ENCODE assay signal across 8 mouse cellular contexts in genomic region chr17:28527184-28528042, GRCm38 (mm10). TPM values are rescaled to one million over a fixed set of nuclear protein-coding genes. Genes with fewer than 3 reads are reported as not detected.
DNase-seq lines count a peak whose midpoint lies in the region; ATAC-seq lines count a peak whose summit lies in the region.

No protein-coding gene starts in this region.

- peaks cover 23% of the 10 kb centered on the region for H3K4me1 ChIP-seq in limb, embryonic 12.5 days (replicated peaks)

- H3K27me3 ChIP-seq in limb, embryonic 12.5 days: 0 out of 2 replicates have a peak, but pooled peaks cover 6% of the 10 kb centered on the region

- no peak overlapping the region for H3K4me3 ChIP-seq in limb, embryonic 12.5 days (replicated peaks)

- H3K9ac ChIP-seq in limb, embryonic 12.5 days (replicated peaks): 0 out of 2 replicates have a peak overlapping the region, but pooled peaks have one; percentile 34

- H3K36me3 ChIP-seq in limb, embryonic 12.5 days: no peaks in the 10 kb centered on the region

- H3K4me2 ChIP-seq in limb, embryonic 12.5 days: peak overlapping the region; percentile 41

- no peaks in the 10 kb centered on the region for H3K9me3 ChIP-seq in limb, embryonic 12.5 days

- no peak for ATAC-seq in limb, embryonic 12.5 days (ENCODE audit: insufficient number of reproducible peaks, insufficient read depth, low FRiP score, low TSS enrichment, low read depth)

- H3K27ac ChIP-seq in limb, embryonic 12.5 days: no peak overlapping the region

- 51% methylated on average over 12 of the region's 12 CpGs for WGBS in limb, embryonic 12.5 days

- intact Hi-C loops in gastrocnemius, postnatal 14 days (cut with DNase I; ENCODE audit: low total_unique reads): loop anchor here (5.0 kb wide), 2 partner anchors 120 to 140 kb away; no protein-coding TSS in a partner anchor

- DNase-seq in gastrocnemius, postnatal 10 days: peak; percentile 53
- no peak for DNase-seq in gastrocnemius, postnatal 14 days
- DNase-seq in ovary, postnatal 36 days (ENCODE audit: low spot score): peak; percentile 39
- DNase-seq in ovary, postnatal 14 days (ENCODE audit: low spot score): no peak
- DNase-seq in testis, postnatal 10 days (ENCODE audit: low spot score): peak; percentile 79
- DNase-seq in layer of hippocampus, postnatal 10 days (ENCODE audit: low spot score in 2 of 2): no peak
- DNase-seq in layer of hippocampus, adult 18-20 months (ENCODE audit: low spot score in 2 of 2): no peak

RNA-seq across cellular contexts. Expression of gene Armc12, which starts 3.2 kb away (rescaled TPM):
- total RNA-seq in gastrocnemius, postnatal 10 days (2021): not detected
- not detected for total RNA-seq in gastrocnemius, postnatal 14 days (2021)
- not detected in 2 replicates for polyA plus RNA-seq in limb, embryonic 12.5 days (2016; fragmentation: Nextera tagmentation; extraction: Ambion mirVana)
- not detected for total RNA-seq in layer of hippocampus, postnatal 10 days (2021)
- not detected for total RNA-seq in layer of hippocampus, adult 18-20 months (2021)

RNA-seq across cellular contexts. Expression of gene Fkbp5, which starts 10.1 kb away (rescaled TPM):
- total RNA-seq in gastrocnemius, postnatal 10 days (2021): 10 to 100 TPM in 1 of 2 experiments, 1 to 10 TPM in 1; 6.0 to 14.4 TPM
- total RNA-seq in gastrocnemius, postnatal 14 days (2021): 100 to 1,000 TPM in 1 of 2 experiments, 1 to 10 TPM in 1; 9.2 to 104 TPM
- polyA plus RNA-seq in limb, embryonic 12.5 days (2016; fragmentation: Nextera tagmentation; extraction: Ambion mirVana): 36.2 and 42.4 TPM in 2 replicates
- 10 to 100 TPM; 42.8 to 45.6 TPM for total RNA-seq in layer of hippocampus, postnatal 10 days (2021)
- total RNA-seq in layer of hippocampus, adult 18-20 months (2021): 10 to 100 TPM; 81.9 to 84.3 TPM

RNA-seq across cellular contexts. Expression of gene Clpsl2, which starts 21.8 kb away (rescaled TPM):
- total RNA-seq in gastrocnemius, postnatal 10 days (2021): not detected
- not detected for total RNA-seq in gastrocnemius, postnatal 14 days (2021)
- polyA plus RNA-seq in limb, embryonic 12.5 days (2016; fragmentation: Nextera tagmentation; extraction: Ambion mirVana): not detected in 2 replicates
- total RNA-seq in layer of hippocampus, postnatal 10 days (2021): not detected
- not detected for total RNA-seq in layer of hippocampus, adult 18-20 months (2021)

RNA-seq across cellular contexts. Expression of gene Clps, which starts 33.2 kb away (rescaled TPM):
- not detected for total RNA-seq in gastrocnemius, postnatal 10 days (2021)
- total RNA-seq in gastrocnemius, postnatal 14 days (2021): not detected
- not detected in 2 replicates for polyA plus RNA-seq in limb, embryonic 12.5 days (2016; fragmentation: Nextera tagmentation; extraction: Ambion mirVana)
- total RNA-seq in layer of hippocampus, postnatal 10 days (2021): not detected
- not detected for total RNA-seq in layer of hippocampus, adult 18-20 months (2021)

RNA-seq across cellular contexts. Expression of gene Lhfpl5, which starts 48.0 kb away (rescaled TPM):
- total RNA-seq in gastrocnemius, postnatal 10 days (2021): not detected
- not detected for total RNA-seq in gastrocnemius, postnatal 14 days (2021)
- polyA plus RNA-seq in limb, embryonic 12.5 days (2016; fragmentation: Nextera tagmentation; extraction: Ambion mirVana): 0.46 and 0.89 TPM in 2 replicates
- total RNA-seq in layer of hippocampus, postnatal 10 days (2021): 1 to 10 TPM; 6.0 to 6.1 TPM
- 1 to 10 TPM; 3.8 to 3.9 TPM for total RNA-seq in layer of hippocampus, adult 18-20 months (2021)

Comparison
In these comparisons a context has a peak if more than half of its experiments do, and no peak if none do; other contexts are left out.
1. DNase-seq: peak in gastrocnemius, postnatal 10 days (single experiment), ovary, postnatal 36 days (single experiment) and testis, postnatal 10 days (single experiment); none in gastrocnemius, postnatal 14 days (single experiment), ovary, postnatal 14 days (single experiment), layer of hippocampus, postnatal 10 days (0 of 2) and layer of hippocampus, adult 18-20 months (0 of 2).